Mouse (Mus musculus) E14TG2a.4 (cell line): ENCODE data around the gene Krt39.

Experiments
- CTCF ChIP-seq: conservative IDR thresholded peaks from 2 replicates; pipeline ENCODE4 v1.5.1; 2014; ENCODE audit warnings: low read length
- NANOG ChIP-seq: IDR thresholded peaks from 2 replicates; pipeline ENCODE4 v1.6.1; 2014; ENCODE audit warnings: borderline replicate concordance, low read length, mixed read lengths
- POU5F1 ChIP-seq: IDR thresholded peaks from 2 replicates; pipeline ENCODE4 v1.6.1; 2014; ENCODE audit warnings: low read length, borderline replicate concordance

DNA sequence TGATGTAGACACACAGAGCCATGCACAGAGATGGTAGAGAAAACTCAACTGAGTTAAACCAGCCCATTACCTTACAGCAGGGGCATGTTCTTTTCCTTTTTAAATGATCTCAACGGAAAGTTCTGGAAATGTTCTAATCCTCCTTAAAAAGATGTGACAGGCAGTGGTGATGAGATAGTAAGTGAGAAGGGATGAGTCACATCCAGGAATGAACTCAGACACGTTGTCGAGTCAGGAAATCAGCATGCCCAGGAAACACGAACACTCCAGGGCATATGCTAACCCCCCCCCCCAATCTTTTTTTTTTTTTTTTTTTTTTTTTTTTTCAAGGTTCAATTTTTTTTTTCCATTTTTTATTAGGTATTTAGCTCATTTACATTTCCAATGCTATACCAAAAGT, 48.7 kb downstream of the Krt39 start:
- no peak for TF ChIP-seq CTCF
- TF ChIP-seq NANOG = no peak
- TF ChIP-seq POU5F1 = no peak
